Mouse (Mus musculus) hindbrain, embryonic 12.5 days (tissue): ENCODE results near the gene Lrrc30. TPM values are rescaled to one million over a fixed set of nuclear protein-coding genes. Genes with fewer than 3 reads are reported as not detected.

ENCODE experiments used
- polyA plus RNA-seq: library from polyadenylated mRNA; unstranded; fragments of >200 nt; fragmentation: Nextera tagmentation; extraction: Ambion mirVana; gene quantifications from 2 replicates; pipeline ENCODE4 v1.2.1, GENCODE M21; 2016

The Lrrc30 gene
- polyA plus RNA-seq, 1 experiment from 2014 or later, result not detected

Other genes with a start within 250 kb of the Lrrc30 start
- gene Lama1, start 64.5 kb upstream of the Lrrc30 start, polyA plus RNA-seq, result 14.7 and 19.2 TPM in 2 replicates